Mouse (Mus musculus) CH12.LX (cell line): Measurements from ENCODE around the gene Crtc3. TPM values are rescaled to one million over a fixed set of nuclear protein-coding genes. Genes with fewer than 3 reads are reported as not detected.

ENCODE experiments used
- DNase-seq: peaks from one replicate; pipeline ENCODE4 v3.0.0-alpha.2; 2013; ENCODE audit errors: extremely low read depth
- H3K27ac ChIP-seq: 2 replicates; pipeline ENCODE4 v1.5.1; 2012; ENCODE audit warnings: low read depth, mild to moderate bottlenecking, control low read depth, moderate library complexity; ENCODE audit not compliant: insufficient read depth
- H3K27me3 ChIP-seq: replicated peaks from 2 replicates; pipeline ENCODE3; 2012; ENCODE audit warnings: inconsistent platforms
- H3K36me3 ChIP-seq, 2 experiments: replicated peaks in 1 of 2; 2 replicates each; pipeline versions ENCODE3 to v1.6.1; 2012; ENCODE audit warnings: inconsistent platforms in 1 of 2, low read length in 1 of 2, mild to moderate bottlenecking in 1 of 2, mixed read lengths in 1 of 2, moderate library complexity in 1 of 2; ENCODE audit not compliant: control insufficient read depth in 1 of 2, insufficient read depth in 1 of 2
- H3K4me1 ChIP-seq, 2 experiments: 2 replicates each; pipeline ENCODE4 v1.6.1; 2012; ENCODE audit warnings: inconsistent platforms in 1 of 2, moderate library complexity in 1 of 2; ENCODE audit not compliant: insufficient read depth in 2 of 2, control insufficient read depth in 1 of 2
- H3K4me2 ChIP-seq: 2 replicates; pipeline ENCODE4 v1.6.1; 2012; ENCODE audit warnings: low read depth, mild to moderate bottlenecking, control low read depth; ENCODE audit not compliant: poor library complexity, insufficient read depth, severe bottlenecking
- H3K4me3 ChIP-seq, 3 experiments: fragments of 150-350 bp in 1 of 3; sonication (generic) in 1 of 3; replicated peaks in 1 of 3; 2 replicates each; pipeline versions ENCODE3 to v1.5.1; 2011 to 2012; ENCODE audit warnings: low read depth in 2 of 3, low read length in 2 of 3, mild to moderate bottlenecking in 2 of 3, moderate library complexity in 2 of 3, control low read depth in 1 of 3, improper control_type of control experiment in 1 of 3, inconsistent platforms in 1 of 3, mixed read lengths in 1 of 3; ENCODE audit not compliant: poor library complexity in 1 of 3
- H3K79me2 ChIP-seq: replicated peaks from 2 replicates; pipeline ENCODE4 v1.6.1; 2012; ENCODE audit warnings: mild to moderate bottlenecking, moderate library complexity; ENCODE audit not compliant: control insufficient read depth, poor library complexity, insufficient read depth, severe bottlenecking; ENCODE audit errors: extremely low read depth
- H3K9ac ChIP-seq: 2 replicates; pipeline ENCODE4 v1.6.1; 2012; ENCODE audit warnings: low read depth, mild to moderate bottlenecking, control low read depth, moderate library complexity; ENCODE audit not compliant: insufficient read depth
- H3K9me3 ChIP-seq: replicated peaks from 2 replicates; pipeline ENCODE3; 2012; ENCODE audit warnings: low read length, inconsistent platforms, mixed read lengths
- BHLHE40 ChIP-seq: IDR thresholded peaks from 2 replicates; pipeline ENCODE4 v1.6.1; 2011; ENCODE audit warnings: mild to moderate bottlenecking, low read depth, low read length, improper control_type of control experiment
- CHD2 ChIP-seq: IDR thresholded peaks from 2 replicates; pipeline ENCODE4 v1.6.1; 2011; ENCODE audit warnings: low read length, improper control_type of control experiment
- E2F4 ChIP-seq: IDR thresholded peaks from 2 replicates; pipeline ENCODE4 v1.6.1; 2011; ENCODE audit warnings: low read depth, low read length, improper control_type of control experiment; ENCODE audit not compliant: insufficient replicate concordance
- ELF1 ChIP-seq: IDR thresholded peaks from 2 replicates; pipeline ENCODE4 v1.6.1; 2014; ENCODE audit warnings: low read depth, mild to moderate bottlenecking, inconsistent platforms, low read length, improper control_type of control experiment
- IRF4 ChIP-seq: IDR thresholded peaks from 2 replicates; pipeline ENCODE4 v1.6.1; 2014; ENCODE audit warnings: low read depth, mild to moderate bottlenecking, inconsistent platforms, low read length, improper control_type of control experiment
- MAFK ChIP-seq: IDR thresholded peaks from 2 replicates; pipeline ENCODE4 v1.6.1; 2011; ENCODE audit warnings: low read length, improper control_type of control experiment; ENCODE audit not compliant: insufficient replicate concordance
- MEF2A ChIP-seq: IDR thresholded peaks from 2 replicates; pipeline ENCODE4 v1.6.1; 2014; ENCODE audit warnings: low read depth, mild to moderate bottlenecking, inconsistent platforms, low read length, improper control_type of control experiment, borderline replicate concordance
- MXI1 ChIP-seq: IDR thresholded peaks from 2 replicates; pipeline ENCODE4 v1.6.1; 2011; ENCODE audit warnings: mild to moderate bottlenecking, low read depth, low read length, improper control_type of control experiment
- MYC ChIP-seq: IDR thresholded peaks from 2 replicates; pipeline ENCODE4 v1.6.1; 2011; ENCODE audit warnings: low read depth, mild to moderate bottlenecking, improper control_type of control experiment, low read length
- NELFE ChIP-seq: IDR thresholded peaks from 2 replicates; pipeline ENCODE4 v1.6.1; 2011; ENCODE audit warnings: low read depth, low read length, improper control_type of control experiment
- PAX5 ChIP-seq: IDR thresholded peaks from 2 replicates; pipeline ENCODE4 v1.6.1; 2012; ENCODE audit warnings: low read length, inconsistent platforms, mixed read lengths
- POLR2AphosphoS2 ChIP-seq: IDR thresholded peaks from 2 replicates; pipeline ENCODE4 v1.6.1; 2011; ENCODE audit warnings: low read depth, low read length, improper control_type of control experiment
- SMC3 ChIP-seq: IDR thresholded peaks from 2 replicates; pipeline ENCODE4 v1.6.1; 2011; ENCODE audit warnings: low read depth, low read length, improper control_type of control experiment
- TCF12 ChIP-seq: IDR thresholded peaks from 2 replicates; pipeline ENCODE4 v1.6.1; 2014; ENCODE audit warnings: low read depth, mild to moderate bottlenecking, inconsistent platforms, low read length, improper control_type of control experiment
- UBTF ChIP-seq: IDR thresholded peaks from 2 replicates; pipeline ENCODE4 v1.6.1; 2012; ENCODE audit warnings: low read depth, mild to moderate bottlenecking, inconsistent platforms, low read length, improper control_type of control experiment, moderate library complexity
- ZC3H11A ChIP-seq: IDR thresholded peaks from 2 replicates; pipeline ENCODE4 v1.6.1; 2012; ENCODE audit warnings: low read depth, mild to moderate bottlenecking, inconsistent platforms, low read length, improper control_type of control experiment
- ZMIZ1 ChIP-seq: IDR thresholded peaks from 2 replicates; pipeline ENCODE4 v1.6.1; 2012; ENCODE audit warnings: low read depth, mild to moderate bottlenecking, inconsistent platforms, low read length, improper control_type of control experiment
- ZNF384 ChIP-seq: IDR thresholded peaks from 2 replicates; pipeline ENCODE4 v1.6.1; 2012; ENCODE audit warnings: low read depth, low read length, improper control_type of control experiment, inconsistent platforms
- dilution Hi-C: fragments of 300-500 bp; cut with MboI; formaldehyde crosslinking; loops from 2 replicates; pipeline ENCODE4 v1.14.3; 2020; ENCODE audit warnings: low sequenced_read_pairs; ENCODE audit not compliant: extremely low pct_unique_long_range_greater_than_20kb, extremely low pct_ligation_motif_present
- in situ Hi-C: fragments of 300-500 bp; cut with MboI; formaldehyde crosslinking; loops from 3 replicates; pipeline ENCODE4 v1.14.3; 2019; ENCODE audit warnings: low sequenced_read_pairs, low pct_ligation_motif_present, low pct_unique_long_range_greater_than_20kb, mixed read lengths
- polyA plus RNA-seq: library from polyadenylated mRNA; unstranded; fragments of >175 nt; gene quantifications from 2 replicates; pipeline ENCODE4 v1.2.1, GENCODE M21; 2012; ENCODE audit warnings: low read depth; ENCODE audit not compliant: insufficient read length
- total RNA-seq, 2 experiments: library from RNA; depleted of rRNA; stranded (reverse); fragments of 300-350 nt in 1 of 2; fragments of >200 nt in 1 of 2; gene quantifications; 2 replicates each; pipeline ENCODE4 v1.2.3; 2012 to 2014

Crtc3 gene
- total and polyA plus RNA-seq, 3 experiments, result 1.2 to 9.1 (median 4.4) TPM

GRCm38 (mm10) chr7:80604908-80605556 lies 83.6 kb downstream of the Crtc3 start:
- Histone ChIP-seq H3K9ac (no peak overlapping the region), H3K4me1 (no peaks in the 10 kb centered on the region), H3K4me2 (no peak overlapping the region), H3K27me3 (no peaks in the 10 kb centered on the region), H3K9me3 (no peaks in the 10 kb centered on the region), H3K27ac (no peak overlapping the region), H3K79me2 (no peaks in the 10 kb centered on the region), H3K36me3 (peaks cover 2 to 69% of the 10 kb centered on the region in 2 experiments), H3K4me3 (no peak overlapping the region)
- TF ChIP-seq UBTF (no peak), ZMIZ1 (no peak), MXI1 (no peak), TCF12 (no peak)
- dilution Hi-C loops, result no loop called here
- in situ Hi-C loops, result no loop called here
- no peak for DNase-seq

DNA sequence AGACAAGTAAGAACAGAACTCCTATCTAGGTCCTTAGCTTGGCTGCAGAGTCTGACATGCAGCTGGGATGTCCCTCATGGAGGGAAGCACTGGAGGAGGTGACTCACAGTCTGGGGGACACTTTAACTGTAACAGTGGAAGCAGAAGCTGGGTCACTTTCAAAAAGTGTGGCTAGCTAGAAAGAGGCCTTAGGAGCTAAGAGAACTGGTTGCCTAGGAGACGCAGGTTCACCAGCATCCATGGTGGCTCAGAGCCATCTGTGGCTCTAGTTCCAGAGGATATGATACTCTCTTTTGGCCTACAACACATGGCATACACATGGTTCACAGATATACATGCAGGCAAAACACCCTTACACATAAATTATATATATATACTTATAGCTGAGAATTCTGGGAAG lies 86.1 kb downstream of the Crtc3 start:
- dilution Hi-C loops, result no loop called here
- H3K4me2 ChIP-seq, result no peak overlapping the region
- no peak overlapping the region for H3K27ac ChIP-seq
- no peak for TF ChIP-seq IRF4
- no peak for TF ChIP-seq ZC3H11A
- no peak for TF ChIP-seq PAX5
- TF ChIP-seq ELF1, result no peak
- no peak for TF ChIP-seq BHLHE40
- no peak for TF ChIP-seq ZNF384
- TF ChIP-seq MEF2A, result no peak
- TF ChIP-seq POLR2AphosphoS2, result no peak
- no peak for TF ChIP-seq UBTF
- TF ChIP-seq CHD2, result no peak
- TF ChIP-seq NELFE, result no peak
- no peak for TF ChIP-seq E2F4
- no peak for TF ChIP-seq MAFK
- no peak for TF ChIP-seq MYC
- no peak for TF ChIP-seq SMC3
- H3K9ac ChIP-seq, result no peak overlapping the region
- in situ Hi-C loops, result no loop called here
- H3K36me3 ChIP-seq, result peaks cover 2 to 58% of the 10 kb centered on the region in 2 experiments
- H3K4me1 ChIP-seq, result peaks cover 9 to 14% of the 10 kb centered on the region in 2 experiments
- H3K79me2 ChIP-seq, result no peaks in the 10 kb centered on the region
- no peaks in the 10 kb centered on the region for H3K27me3 ChIP-seq
- DNase-seq, result no peak
- no peaks in the 10 kb centered on the region for H3K9me3 ChIP-seq
- H3K4me3 ChIP-seq, result no peak overlapping the region
